Mouse (Mus musculus) brain, embryonic 14.5 days (tissue): Measurements from ENCODE around the gene Lrrc1.

ENCODE experiments used
- CTCF ChIP-seq: fragments of 200-500 bp; IDR thresholded peaks from 2 replicates; pipeline ENCODE4 v1.5.1; 2012; ENCODE audit warnings: inconsistent platforms, mild to moderate bottlenecking, moderate library complexity, borderline replicate concordance; ENCODE audit not compliant: insufficient read depth, insufficient read length; ENCODE audit errors: extremely low read depth
- POLR2A ChIP-seq: fragments of 200-500 bp; IDR thresholded peaks from 2 replicates; pipeline ENCODE4 v1.6.1; 2012; ENCODE audit warnings: mild to moderate bottlenecking, inconsistent platforms, borderline replicate concordance; ENCODE audit not compliant: poor library complexity, insufficient read depth, insufficient read length, severe bottlenecking; ENCODE audit errors: extremely low read depth

- TF ChIP-seq CTCF, result no peak
- no peak for TF ChIP-seq POLR2A
Observed at GRCm38 (mm10) chr9:77535021-77535744, 9.5 kb downstream of the Lrrc1 start.
